Mouse (Mus musculus) heart, postnatal 0 days (tissue): ENCODE results near the gene Tmcc2.

Experiments
- CTCF ChIP-seq: IDR thresholded peaks from 2 replicates; pipeline ENCODE4 v1.5.1; 2016; ENCODE audit warnings: antibody characterized with exemption, control low read depth, low read depth
- EP300 ChIP-seq: IDR thresholded peaks from 2 replicates; pipeline ENCODE4 v1.6.1; 2016; ENCODE audit warnings: antibody characterized with exemption, low read depth

- no peak for TF ChIP-seq CTCF
- no peak for TF ChIP-seq EP300
Observed at GRCm38 (mm10) chr1:132334178-132334801, 56.8 kb downstream of the Tmcc2 start.
